Mouse (Mus musculus) right cerebral cortex, postnatal 25 days (tissue): ENCODE data around the gene Gcfc2.

Source experiments
- DNase-seq: peaks from one replicate; pipeline ENCODE4 v3.0.0; 2022

The Gcfc2 gene

DNA sequence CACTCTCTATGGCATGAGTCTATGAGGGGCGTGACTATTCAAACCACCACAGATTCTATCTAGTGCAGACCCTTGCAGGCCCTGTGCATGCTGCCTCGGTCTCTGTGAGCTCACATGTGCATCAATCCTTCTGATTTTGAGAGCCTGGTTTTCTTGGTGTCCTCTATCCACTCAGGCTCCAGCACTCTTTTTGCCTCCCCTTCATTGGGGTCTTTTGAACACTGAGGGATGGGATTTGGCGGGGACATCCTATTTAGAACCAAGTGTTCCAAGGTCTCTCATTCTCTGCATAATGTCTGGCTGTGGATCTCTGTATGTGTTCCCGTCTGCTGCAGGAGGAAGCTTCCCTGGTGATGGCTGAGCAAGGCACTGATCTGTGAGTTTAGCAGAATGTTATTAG lies 55.8 kb downstream of the Gcfc2 start:
- DNase-seq = no peak

DNA sequence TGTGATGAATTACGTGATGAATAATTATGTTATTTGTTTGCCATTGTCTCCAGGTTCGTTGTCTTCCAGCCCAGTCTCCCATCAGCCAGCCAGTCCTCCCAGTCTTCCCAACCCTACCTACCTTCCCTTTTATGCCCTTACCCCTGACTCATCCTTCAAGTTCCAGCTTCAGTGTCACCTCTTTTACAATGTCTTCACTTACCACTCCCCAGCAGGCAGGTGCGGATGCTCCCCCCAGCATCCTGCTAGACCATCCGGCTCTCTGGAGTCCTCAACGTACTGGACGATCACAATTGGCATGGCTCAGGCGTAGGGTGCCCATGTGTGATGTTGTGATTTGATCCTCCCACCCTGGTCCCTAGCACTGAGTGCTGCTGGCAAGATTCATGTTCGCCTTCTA lies 62.7 kb downstream of the Gcfc2 start:
- DNase-seq = no peak

DNA sequence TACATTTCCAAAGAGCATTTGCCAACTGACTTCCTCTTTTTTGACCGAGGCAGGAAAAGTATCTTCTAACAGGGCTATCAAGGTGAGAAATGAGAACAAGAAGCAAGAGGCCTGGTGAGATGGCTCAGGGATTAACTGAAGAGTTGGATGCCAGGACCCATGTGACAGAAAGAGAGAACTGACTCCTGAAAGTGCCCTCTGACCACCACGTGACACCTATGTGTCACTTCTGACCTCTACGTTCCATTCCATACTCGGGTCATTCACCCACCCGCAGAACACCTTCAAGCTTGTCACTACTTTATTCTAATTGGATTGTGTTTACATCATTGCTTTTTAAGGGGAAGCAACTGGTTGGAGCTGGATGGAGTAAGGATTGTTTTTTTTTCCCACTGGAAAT lies 63.1 kb downstream of the Gcfc2 start:
- no peak for DNase-seq

DNA sequence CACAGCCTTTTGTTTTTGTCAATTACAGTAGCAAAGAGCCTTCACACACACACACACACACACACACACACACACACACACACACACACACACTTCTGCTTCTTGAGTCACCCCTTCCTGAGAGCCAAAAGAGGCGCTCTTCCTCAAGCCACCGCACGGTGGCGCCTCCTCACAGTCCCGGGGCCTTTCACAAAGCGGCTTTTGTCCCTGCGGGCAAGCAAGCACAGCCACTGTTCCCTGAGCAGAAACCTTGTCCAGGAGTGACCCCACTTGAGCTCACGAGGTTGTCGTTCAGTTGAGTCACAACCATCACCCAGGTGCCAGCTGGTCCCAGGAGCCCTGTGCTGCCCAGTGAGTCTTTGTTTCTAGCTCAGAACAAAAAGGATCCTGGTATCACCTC lies 63.5 kb downstream of the Gcfc2 start:
- peak; percentile 74 for DNase-seq

GRCm38 (mm10) chr6:81987580-81987979 lies 64.1 kb downstream of the Gcfc2 start:
- no peak for DNase-seq

GRCm38 (mm10) chr6:81988341-81988740 lies 64.9 kb downstream of the Gcfc2 start:
- no peak for DNase-seq

DNA sequence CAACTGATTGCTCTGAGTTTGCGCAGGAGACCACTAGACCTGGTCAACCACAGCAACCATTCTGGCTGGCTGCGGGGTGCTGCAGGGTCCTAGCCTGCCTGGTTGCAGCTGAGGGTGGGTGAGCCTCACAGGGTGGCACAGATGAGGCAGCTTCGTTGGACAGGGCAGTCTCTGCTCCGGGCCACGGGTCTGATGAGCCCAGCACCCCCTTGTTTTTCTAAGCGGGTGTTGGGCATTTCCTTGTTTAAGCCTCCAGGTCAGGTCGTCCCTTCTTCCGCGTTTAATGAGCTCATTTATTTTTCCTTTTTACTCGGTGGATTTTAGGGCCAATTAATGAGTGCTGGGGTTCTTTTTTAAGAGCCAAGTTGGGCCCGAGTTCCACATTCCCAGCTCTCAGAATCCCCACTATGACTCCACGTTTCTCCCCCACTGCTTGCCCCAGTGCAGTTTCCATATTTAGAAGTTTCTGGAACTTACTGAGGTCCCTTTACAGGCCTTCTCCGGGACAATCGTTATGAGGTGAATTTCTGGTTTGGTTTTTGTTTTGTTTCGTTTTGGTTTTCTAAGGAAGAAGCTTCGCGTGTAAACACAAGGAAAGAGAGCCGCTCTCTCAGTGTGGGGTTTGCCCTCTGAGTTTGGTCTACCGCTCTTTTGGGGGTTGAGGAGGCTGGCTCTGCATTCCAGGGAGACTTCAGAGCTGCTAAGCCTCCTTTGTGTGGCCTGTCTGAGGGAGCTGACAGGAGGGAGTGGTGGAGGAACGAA lies 66.8 kb downstream of the Gcfc2 start:
- DNase-seq = no peak
